Mouse (Mus musculus): ENCODE data around the gene Klc2. TPM values are rescaled to one million over a fixed set of nuclear protein-coding genes. Genes with fewer than 3 reads are reported as not detected.

Gene Klc2
- polyA plus RNA-seq, 1 experiment = 92.9 TPM

DNA sequence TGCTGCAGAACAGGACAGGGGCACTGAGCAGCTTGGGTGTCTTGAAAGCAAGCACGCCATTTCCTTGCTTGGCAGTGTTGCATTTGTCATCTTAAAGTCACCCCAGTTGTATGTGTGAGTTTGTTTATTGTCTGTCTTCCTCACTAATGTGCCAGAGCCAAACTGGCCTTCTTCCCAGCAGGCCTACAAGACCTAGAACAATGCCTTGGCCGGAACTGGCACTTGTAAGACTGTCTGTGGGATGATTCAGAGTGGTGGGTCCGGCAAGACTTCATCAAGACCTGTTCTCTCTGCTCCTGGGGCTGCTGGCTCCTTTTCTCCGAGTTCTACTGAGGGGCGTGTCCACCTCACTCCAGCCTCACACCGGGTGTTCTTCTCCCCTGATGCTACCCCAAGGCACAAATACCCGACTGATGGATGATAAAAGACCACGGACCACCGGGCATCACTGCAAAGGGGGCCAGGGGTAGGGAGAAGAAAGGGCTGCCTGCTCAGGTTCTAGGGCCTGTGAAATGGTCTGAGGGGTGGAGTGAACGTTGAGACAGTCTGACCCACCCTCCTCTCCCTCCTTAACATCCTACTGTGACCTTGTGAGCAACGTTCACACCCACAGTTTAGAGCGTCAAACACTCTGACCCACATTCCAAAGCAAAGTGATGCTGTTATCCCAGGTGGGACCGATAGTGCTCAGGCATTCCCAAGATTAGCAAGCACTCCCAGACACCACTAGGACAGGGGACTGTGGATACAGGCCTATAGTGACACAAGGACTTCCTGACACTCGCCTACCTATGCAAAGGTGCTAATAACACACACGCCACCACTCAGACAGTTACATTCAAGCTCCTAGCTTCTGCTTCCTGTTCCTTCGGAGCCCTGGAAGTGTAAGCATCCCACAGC lies 60.2 kb downstream of the Klc2 start:
- TF ChIP-seq POLR2A (IDR thresholded peaks at IDR 0.05; ENCODE audit: control insufficient read depth, low read depth, low read length) (no peak), CTCF (IDR thresholded peaks at IDR 0.05; ENCODE audit: control insufficient read depth, insufficient read depth, insufficient replicate concordance, low read depth, low read length) (no peak)
- H3K4me3 ChIP-seq (ENCODE audit: control insufficient read depth, low read depth, low read length) = no peak overlapping the region
- no peaks in the 10 kb centered on the region for H3K27me3 ChIP-seq (ENCODE audit: control insufficient read depth, insufficient read depth, low read length)
- H3K4me1 ChIP-seq (ENCODE audit: control insufficient read depth, insufficient read depth, low read length) = peaks cover 3% of the 10 kb centered on the region; the same call in 1 of the 2 replicates
- no peak overlapping the region for H3K27ac ChIP-seq (ENCODE audit: control insufficient read depth, insufficient read depth, low read depth, low read length)
- no peaks in the 10 kb centered on the region for H3K36me3 ChIP-seq (ENCODE audit: control insufficient read depth, insufficient read depth, low read length)

Other genes with a start within 250 kb of the Klc2 start
- 8.6 and 8.9 TPM in 2 replicates for gene Actn3, start 240.7 kb downstream of the Klc2 start, polyA plus RNA-seq (2012; rRNA removed)
- 9.2 and 10.7 TPM in 2 replicates for gene Zdhhc24, start 239.9 kb downstream of the Klc2 start, polyA plus RNA-seq (2012; rRNA removed)
- gene Bbs1, start 211.9 kb downstream of the Klc2 start, polyA plus RNA-seq (2012; rRNA removed) = 15.5 and 16.5 TPM in 2 replicates
- gene Dpp3, start 190.3 kb downstream of the Klc2 start, polyA plus RNA-seq (2012; rRNA removed) = 81.8 and 95.7 TPM in 2 replicates
- 0.77 and 0.96 TPM in 2 replicates for gene Peli3, start 175.4 kb downstream of the Klc2 start, polyA plus RNA-seq (2012; rRNA removed)
- gene Mrpl11, start 156.4 kb downstream of the Klc2 start, polyA plus RNA-seq (2012; rRNA removed) = 76.0 and 89.3 TPM in 2 replicates
- 1.4 and 1.5 TPM in 2 replicates for gene Npas4, start 128.2 kb downstream of the Klc2 start, polyA plus RNA-seq (2012; rRNA removed)
- 4.9 and 5.2 TPM in 2 replicates for gene Slc29a2, start 94.7 kb downstream of the Klc2 start, polyA plus RNA-seq (2012; rRNA removed)
- 3.7 and 4.2 TPM in 2 replicates for gene B4gat1, start 79.7 kb downstream of the Klc2 start, polyA plus RNA-seq (2012; rRNA removed)
- 0.61 and 0.98 TPM in 2 replicates for gene AC124502.3, start 79.7 kb downstream of the Klc2 start, polyA plus RNA-seq (2012; rRNA removed)
- 200 and 216 TPM in 2 replicates for gene Brms1, start 77.2 kb downstream of the Klc2 start, polyA plus RNA-seq (2012; rRNA removed)
- gene Rin1, start 68.1 kb downstream of the Klc2 start, polyA plus RNA-seq (2012; rRNA removed) = 27.1 and 27.5 TPM in 2 replicates
- 2.5 and 2.9 TPM in 2 replicates for gene Cd248, start 50.5 kb downstream of the Klc2 start, polyA plus RNA-seq (2012; rRNA removed)
- gene Tmem151a, start 33.0 kb downstream of the Klc2 start, polyA plus RNA-seq (2012; rRNA removed) = 22.5 and 22.6 TPM in 2 replicates
- gene Yif1a, start 30.0 kb downstream of the Klc2 start, polyA plus RNA-seq (2012; rRNA removed) = 134 and 144 TPM in 2 replicates
- 42.8 and 43.5 TPM in 2 replicates for gene Cnih2, start 20.0 kb downstream of the Klc2 start, polyA plus RNA-seq (2012; rRNA removed)
- 113 and 124 TPM in 2 replicates for gene Rab1b, start 11.5 kb downstream of the Klc2 start, polyA plus RNA-seq (2012; rRNA removed)
- gene Pacs1, start 154.6 kb upstream of the Klc2 start, polyA plus RNA-seq (2012; rRNA removed) = 163 and 169 TPM in 2 replicates
- 92.2 and 93.4 TPM in 2 replicates for gene Sf3b2, start 176.9 kb upstream of the Klc2 start, polyA plus RNA-seq (2012; rRNA removed)
- 2.2 and 2.4 TPM in 2 replicates for gene Gal3st3, start 179.8 kb upstream of the Klc2 start, polyA plus RNA-seq (2012; rRNA removed)
- 219 and 262 TPM in 2 replicates for gene Catsper1, start 217.2 kb upstream of the Klc2 start, polyA plus RNA-seq (2012; rRNA removed)
- gene Cst6, start 231.0 kb upstream of the Klc2 start, polyA plus RNA-seq (2012; rRNA removed) = 0.85 and 1.5 TPM in 2 replicates
- 24.5 and 26.9 TPM in 2 replicates for gene Eif1ad, start 248.2 kb upstream of the Klc2 start, polyA plus RNA-seq (2012; rRNA removed)
- 105 and 120 TPM in 2 replicates for gene Banf1, start 248.6 kb upstream of the Klc2 start, polyA plus RNA-seq (2012; rRNA removed)